Mouse (Mus musculus) heart, embryonic 16.5 days (tissue): ENCODE results near the gene Mpv17l. TPM values are rescaled to one million over a fixed set of nuclear protein-coding genes. Genes with fewer than 3 reads are reported as not detected.

ENCODE experiments used
- ATAC-seq: fragments of 200-750 bp; cut with Nextera tagmentation; replicated peaks from 2 replicates; pipeline ENCODE4 v1.8.0; 2017; ENCODE audit warnings: moderate number of reproducible peaks; ENCODE audit not compliant: insufficient read depth, low FRiP score; ENCODE audit errors: extremely low read depth
- H3K27ac ChIP-seq: fragments of 300-500 bp; sonication (generic); 2 replicates; pipeline ENCODE4 v1.5.1; 2014; ENCODE audit warnings: mild to moderate bottlenecking, low read length, control low read depth, moderate library complexity
- H3K27me3 ChIP-seq: fragments of 300-500 bp; sonication (generic); 2 replicates; pipeline ENCODE4 v1.6.1; 2014; ENCODE audit warnings: low read length, mixed read lengths; ENCODE audit not compliant: control insufficient read depth, insufficient read depth
- H3K36me3 ChIP-seq: fragments of 300-500 bp; sonication (generic); 2 replicates; pipeline ENCODE4 v1.6.1; 2014; ENCODE audit not compliant: control insufficient read depth, insufficient read depth
- H3K4me1 ChIP-seq: fragments of 300-500 bp; sonication (generic); 2 replicates; pipeline ENCODE4 v1.6.1; 2014; ENCODE audit warnings: low read length, mixed read lengths; ENCODE audit not compliant: control insufficient read depth, insufficient read depth
- H3K4me2 ChIP-seq: fragments of 300-500 bp; sonication (generic); 2 replicates; pipeline ENCODE4 v1.6.1; 2014; ENCODE audit warnings: low read depth, mild to moderate bottlenecking, control low read depth, low read length
- H3K4me3 ChIP-seq: fragments of 300-500 bp; sonication (generic); 2 replicates; pipeline ENCODE4 v1.5.1; 2014; ENCODE audit warnings: mild to moderate bottlenecking, control low read depth, low read length
- H3K9ac ChIP-seq: fragments of 300-500 bp; sonication (generic); 2 replicates; pipeline ENCODE4 v1.6.1; 2014; ENCODE audit warnings: low read length, control low read depth
- H3K9me3 ChIP-seq: fragments of 300-500 bp; sonication (generic); replicated peaks from 2 replicates; pipeline ENCODE4 v1.6.1; 2016; ENCODE audit warnings: low read length; ENCODE audit not compliant: control insufficient read depth
- WGBS: fragments of 180-500 bp; shearing (Covaris S2); extraction: QIAGEN DNeasy Blood & Tissue Kit; methylation state at CpG from one replicate; pipeline ENCODE4 v1.1.7; 2014; 5-methylcytosine and 5-hydroxymethylcytosine counted together
- polyA plus RNA-seq: library from polyadenylated mRNA; unstranded; fragments of >200 nt; fragmentation: Nextera tagmentation; extraction: Ambion mirVana; gene quantifications from 2 replicates; pipeline ENCODE4 v1.2.1, GENCODE M21; 2015

Mpv17l gene
- polyA plus RNA-seq, 1 experiment from 2014 or later: 2.3 TPM

DNA sequence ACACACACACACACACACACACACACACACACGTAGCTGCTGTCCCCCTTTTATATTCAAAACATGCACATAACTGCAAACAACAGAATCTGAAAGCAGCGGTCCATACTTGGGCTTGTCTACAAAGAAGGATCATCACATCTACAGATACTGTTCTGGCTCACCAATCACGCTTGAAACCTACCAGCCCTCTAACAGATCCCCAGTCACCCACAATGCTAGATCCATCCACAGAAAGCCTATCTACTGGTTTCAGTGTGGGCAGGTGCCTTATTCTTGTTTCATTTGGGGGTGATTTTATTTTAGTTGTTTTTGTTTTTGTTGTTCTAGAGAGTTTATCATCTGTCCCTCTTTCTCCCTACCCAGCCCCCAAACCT is 83.2 kb downstream of the Mpv17l start:
- H3K36me3 ChIP-seq: no peaks in the 10 kb centered on the region
- peaks cover 8% of the 10 kb centered on the region; the same call in 1 of the 2 replicates for H3K4me1 ChIP-seq
- 49% methylated on average over 3 of the region's 3 CpGs for WGBS
- H3K9me3 ChIP-seq: no peaks in the 10 kb centered on the region
- no peaks in the 10 kb centered on the region; the same call in 1 of the 2 replicates for H3K27me3 ChIP-seq
- peak overlapping the region; percentile 52; the same call in 1 of the 2 replicates for H3K4me3 ChIP-seq
- no peak overlapping the region for H3K27ac ChIP-seq
- no peak for ATAC-seq
- peak overlapping the region; percentile 86; the same call in 1 of the 2 replicates for H3K4me2 ChIP-seq
- H3K9ac ChIP-seq: no peak overlapping the region

DNA sequence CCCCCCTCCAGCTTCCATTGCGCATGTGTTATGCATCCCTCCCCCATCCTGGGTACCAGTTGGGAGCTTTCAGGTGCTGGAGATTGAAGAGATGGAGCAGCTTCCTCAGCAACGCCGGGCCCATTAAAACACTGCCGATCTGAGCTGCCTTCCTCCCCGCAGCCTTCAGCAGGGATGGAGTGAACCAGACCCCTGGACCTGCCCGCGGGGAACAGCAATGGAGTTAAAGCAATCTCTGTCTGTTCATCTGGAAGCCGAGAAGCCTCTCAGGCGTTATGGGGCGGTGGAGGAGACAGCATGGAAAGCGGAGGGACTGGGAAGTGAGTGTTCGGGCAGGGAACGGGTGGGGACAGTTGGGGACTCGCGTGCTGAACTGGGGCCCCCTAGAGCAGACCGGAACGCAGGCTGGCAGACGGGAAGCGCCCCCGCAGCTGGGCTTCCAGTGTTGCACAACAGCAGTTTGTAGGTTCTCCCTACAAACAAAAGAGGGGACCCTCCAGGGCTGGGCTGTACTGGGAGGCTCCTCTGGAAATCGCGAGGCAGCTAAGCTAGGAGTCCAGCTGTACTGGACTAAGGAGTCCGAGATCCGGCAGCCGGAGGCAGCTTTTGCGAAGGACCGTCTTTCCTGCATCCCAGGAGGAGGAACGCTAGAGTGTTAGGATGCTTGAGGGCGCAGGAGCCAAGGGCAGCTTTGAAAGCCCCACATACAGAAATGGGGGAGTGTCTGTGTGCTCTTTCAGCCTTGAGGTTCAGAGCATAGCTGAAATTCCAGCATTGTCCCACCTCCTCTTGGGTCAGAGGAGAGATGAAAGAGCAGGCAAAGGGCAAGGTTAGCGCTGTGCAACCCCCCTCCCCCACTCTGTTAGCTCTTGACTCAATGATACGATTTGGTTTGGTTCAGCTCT is 83.9 kb downstream of the Mpv17l start, which contains the start of the genes 2900011O08Rik and Ifitm7:
Gene 2900011O08Rik, plus strand, starts transcription at position 31 of the 905 bp plus-strand sequence.
Gene Ifitm7, minus strand, starts transcription at position 315 of the 905 bp plus-strand sequence.
- Histone ChIP-seq H3K9ac (peak within 1 kb of the TSS; percentile 47), H3K4me1 (peaks cover 8% of the 10 kb centered on the region; the same call in 1 of the 2 replicates), H3K36me3 (no peaks in the 10 kb centered on the region), H3K9me3 (no peaks in the 10 kb centered on the region), H3K27ac (no peak within 1 kb of the TSS), H3K4me3 (peak within 1 kb of the TSS; percentile 52), H3K27me3 (no peaks in the 10 kb centered on the region; the same call in 1 of the 2 replicates), H3K4me2 (peak within 1 kb of the TSS; percentile 86)
- WGBS: under 1% methylated on average over 31 of the region's 31 CpGs
- ATAC-seq: no peak

DNA sequence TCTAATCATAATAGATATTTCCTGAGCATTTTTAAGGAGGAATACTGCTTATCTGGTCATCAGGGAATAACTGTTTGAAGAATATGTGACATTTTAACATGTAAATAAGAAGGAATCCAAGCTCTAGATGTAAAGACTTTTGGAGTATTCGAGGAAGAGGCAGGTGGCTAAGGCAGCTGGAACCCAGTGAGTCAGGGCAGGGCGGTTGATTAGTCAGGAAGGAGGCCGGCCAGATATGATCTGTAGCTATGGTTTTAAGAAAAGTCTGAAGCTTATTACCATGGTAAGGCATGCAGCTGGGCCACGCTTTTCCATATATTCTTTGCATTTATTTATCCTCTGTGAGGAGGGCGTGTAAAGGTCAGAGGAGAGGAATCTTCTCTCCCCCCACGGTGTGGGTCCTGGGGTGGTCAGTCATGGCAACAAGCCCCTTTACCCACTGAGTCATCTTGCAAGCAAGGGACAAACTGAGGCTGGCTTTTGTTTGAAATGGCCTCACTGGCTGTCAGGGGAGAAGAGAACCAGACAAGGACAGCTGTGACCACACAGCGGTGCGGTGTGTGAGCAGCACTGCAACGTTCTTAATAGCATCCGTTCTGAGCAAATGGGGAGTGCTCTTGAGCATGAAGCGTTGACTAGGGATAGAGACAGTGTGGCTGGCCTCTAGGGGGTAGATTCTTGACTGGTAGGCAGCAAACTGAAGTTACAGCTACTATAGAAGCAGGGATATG is 89.7 kb downstream of the Mpv17l start:
- Histone ChIP-seq H3K27ac (no peak overlapping the region), H3K9me3 (no peaks in the 10 kb centered on the region), H3K9ac (no peak overlapping the region), H3K4me1 (no peaks in the 10 kb centered on the region), H3K4me2 (no peak overlapping the region), H3K27me3 (no peaks in the 10 kb centered on the region), H3K36me3 (no peaks in the 10 kb centered on the region), H3K4me3 (no peak overlapping the region)
- WGBS: 75% methylated on average over 11 of the region's 11 CpGs
- no peak for ATAC-seq

DNA sequence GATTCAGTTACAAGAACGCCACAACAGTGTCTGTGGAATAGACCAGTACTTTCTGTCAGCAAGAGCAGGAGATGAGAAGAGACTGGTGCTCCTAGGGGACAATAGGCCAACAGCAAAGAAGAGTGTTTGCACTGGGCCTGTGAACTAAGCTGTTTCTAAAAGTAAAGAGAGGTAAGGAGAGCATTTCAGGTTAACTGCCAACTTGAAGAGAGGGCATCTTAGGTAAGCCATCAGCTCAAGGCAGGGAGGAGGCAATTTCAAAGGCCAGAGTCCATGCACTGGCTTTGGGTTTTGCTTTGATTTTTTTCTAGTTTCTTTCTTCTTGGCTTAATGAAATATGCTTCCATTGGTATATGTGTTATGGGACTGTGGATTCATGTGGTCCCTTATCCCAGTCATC is 91.1 kb downstream of the Mpv17l start:
- Histone ChIP-seq H3K4me1 (no peaks in the 10 kb centered on the region), H3K9ac (no peak overlapping the region), H3K27ac (no peak overlapping the region), H3K27me3 (no peaks in the 10 kb centered on the region), H3K4me2 (no peak overlapping the region), H3K9me3 (no peaks in the 10 kb centered on the region), H3K36me3 (no peaks in the 10 kb centered on the region), H3K4me3 (no peak overlapping the region)
- 74% methylated on average over 1 of the region's 1 CpGs for WGBS
- ATAC-seq: no peak

DNA sequence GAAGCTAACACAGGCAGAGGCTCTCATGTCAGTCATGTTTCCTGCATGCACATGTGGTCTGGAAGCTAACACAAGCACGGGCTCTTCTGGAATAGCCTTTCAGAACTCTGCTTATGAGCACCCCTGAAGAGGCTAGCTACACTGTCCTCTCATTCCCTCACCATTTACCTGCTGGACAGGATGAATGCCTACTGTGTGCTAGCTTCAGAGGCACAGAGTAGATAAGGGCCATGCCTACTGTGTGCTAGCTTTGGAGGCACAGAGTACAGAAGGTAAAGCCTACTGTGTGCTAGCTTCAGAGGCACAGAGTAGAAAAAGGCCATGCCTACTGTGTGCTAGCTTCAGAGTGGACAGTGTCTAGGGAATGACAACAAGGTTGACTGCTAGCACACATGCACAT is 91.5 kb downstream of the Mpv17l start:
- H3K27me3 ChIP-seq: no peaks in the 10 kb centered on the region
- ATAC-seq: no peak
- no peak overlapping the region for H3K4me2 ChIP-seq
- H3K9ac ChIP-seq: no peak overlapping the region
- 76% methylated on average over 1 of the region's 1 CpGs for WGBS
- no peaks in the 10 kb centered on the region for H3K9me3 ChIP-seq
- no peak overlapping the region for H3K4me3 ChIP-seq
- no peaks in the 10 kb centered on the region for H3K4me1 ChIP-seq
- no peaks in the 10 kb centered on the region for H3K36me3 ChIP-seq
- no peak overlapping the region for H3K27ac ChIP-seq

Other genes with a start within 250 kb of the Mpv17l start
- gene Parn, start 235.0 kb upstream of the Mpv17l start, polyA plus RNA-seq: 29.0 and 29.2 TPM in 2 replicates
- 37.4 and 44.3 TPM in 2 replicates for gene Bfar, start 231.3 kb upstream of the Mpv17l start, polyA plus RNA-seq
- 2.9 and 3.5 TPM in 2 replicates for gene 3110001I22Rik, start 231.2 kb upstream of the Mpv17l start, polyA plus RNA-seq
- gene Pla2g10, start 172.2 kb upstream of the Mpv17l start, polyA plus RNA-seq: 0.43 and 0.56 TPM in 2 replicates
- 50.6 and 51.5 TPM in 2 replicates for gene Rrn3, start 122.5 kb upstream of the Mpv17l start, polyA plus RNA-seq
- 145 and 150 TPM in 2 replicates for gene Ntan1, start 84.3 kb upstream of the Mpv17l start, polyA plus RNA-seq
- gene Pdxdc1, start within 50 bp of the Mpv17l start, polyA plus RNA-seq: 58.1 and 65.8 TPM in 2 replicates
- gene 2900011O08Rik, start 83.4 kb downstream of the Mpv17l start, polyA plus RNA-seq: 0.63 and 0.72 TPM in 2 replicates
- 0.13 TPM in 1 of 2 replicates, not detected in the other for gene Ifitm7, start 83.7 kb downstream of the Mpv17l start, polyA plus RNA-seq